Mouse (Mus musculus): ENCODE results near the gene Cinp.

Gene Cinp

DNA sequence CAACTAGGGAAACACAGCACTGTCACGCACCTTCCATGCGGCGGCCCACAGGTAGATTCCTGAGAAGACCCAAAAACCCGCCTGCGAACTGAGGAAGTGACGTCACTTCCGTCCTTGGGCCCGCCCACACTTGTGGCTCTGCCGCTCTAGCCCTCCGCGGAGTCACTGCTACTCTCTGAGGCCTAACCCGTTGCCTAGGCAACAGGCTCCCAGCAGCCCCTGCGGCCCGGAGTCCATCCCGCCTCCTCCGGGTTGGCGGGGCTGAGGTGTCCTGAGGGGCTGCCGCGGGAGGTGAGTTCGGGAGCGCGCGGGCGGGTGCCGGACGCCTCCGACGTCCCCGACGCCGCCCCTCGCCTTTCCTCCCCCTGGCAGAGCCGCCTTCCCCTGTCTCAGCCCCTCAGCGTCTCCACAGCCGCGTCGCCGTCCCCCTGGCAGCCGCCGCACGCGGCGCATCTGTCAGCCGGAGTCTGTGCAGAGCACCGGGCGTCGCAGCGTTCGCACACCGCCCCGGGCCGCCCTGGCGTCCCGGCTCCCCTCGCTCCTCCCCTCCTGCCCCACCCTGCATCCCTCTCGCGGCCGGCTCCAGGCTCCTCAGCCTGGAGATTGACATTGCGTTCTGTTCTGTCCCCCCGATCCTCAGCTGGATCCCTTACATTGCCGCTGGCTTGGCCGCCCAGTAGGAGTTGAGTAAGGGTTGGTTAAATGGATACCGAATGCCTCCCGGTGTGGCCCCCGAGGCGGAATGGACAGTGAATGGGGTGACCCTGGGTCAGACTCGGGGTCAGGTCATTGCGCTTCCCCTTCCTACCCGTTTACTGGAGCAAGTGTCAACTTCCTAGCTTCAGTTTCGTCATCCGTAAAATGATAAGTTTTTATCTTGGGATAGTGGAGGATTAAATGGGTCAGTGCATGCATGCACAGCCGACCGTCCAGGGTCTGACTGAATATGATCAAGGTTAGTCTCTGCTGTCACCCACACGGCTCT, at the start of gene Cinp, which contains the start of gene Tecpr2:
TSS of gene Cinp (minus strand) at position 110 of the 985 bp plus-strand sequence.
TSS of gene Tecpr2 (plus strand) at position 229 of the 985 bp plus-strand sequence.
- DNase-seq (ENCODE audit: low spot score): peak; percentile 99

DNA sequence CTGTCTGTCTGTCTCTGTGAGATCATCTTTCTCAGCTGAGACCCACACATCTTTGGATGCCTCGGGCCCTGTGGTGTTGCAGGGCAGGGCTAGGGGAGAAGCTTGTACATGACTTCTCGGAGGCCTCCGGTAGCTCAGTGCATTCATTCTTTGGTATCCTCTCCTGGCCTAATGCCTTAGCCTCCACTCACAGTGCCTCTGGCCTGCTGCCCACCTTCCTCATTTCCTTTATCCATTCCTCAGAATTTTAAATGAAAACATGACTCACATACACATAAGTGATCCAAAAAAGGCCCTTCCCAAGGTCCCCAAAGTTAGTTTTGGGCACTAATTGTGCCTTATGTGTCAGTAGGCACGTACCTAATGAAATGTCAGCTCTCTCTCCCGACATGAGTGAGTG, 48.6 kb upstream of the Cinp start:
- no peak for DNase-seq (ENCODE audit: low spot score)

GRCm38 (mm10) chr12:110935983-110936620, 47.2 kb upstream of the Cinp start:
- peak; percentile 91 for DNase-seq (ENCODE audit: low spot score)

GRCm38 (mm10) chr12:110932820-110933219, 43.9 kb upstream of the Cinp start:
- DNase-seq (ENCODE audit: low spot score): no peak

GRCm38 (mm10) chr12:110921572-110921971, 32.6 kb upstream of the Cinp start:
- DNase-seq (ENCODE audit: low spot score): no peak

DNA sequence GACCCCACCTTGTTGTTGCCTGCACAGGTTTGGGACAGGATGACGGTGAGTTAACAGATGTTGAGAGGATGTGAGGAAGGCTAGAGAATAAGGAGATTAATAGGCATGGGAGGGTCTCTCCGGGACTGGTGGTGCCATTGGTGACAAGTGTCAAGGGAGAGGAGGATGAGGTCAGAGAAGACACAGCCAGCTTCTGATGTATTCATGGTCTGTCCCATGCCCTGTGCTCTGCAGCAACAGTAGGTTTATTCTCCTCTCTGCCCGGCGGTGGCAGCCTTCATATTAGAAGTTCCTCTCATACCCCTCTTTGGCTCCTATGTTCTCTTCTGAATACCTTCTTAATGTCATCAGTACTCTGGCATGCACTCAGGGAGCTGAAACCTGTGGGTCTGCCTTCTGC, 31.3 kb upstream of the Cinp start:
- no peak for DNase-seq (ENCODE audit: low spot score)

- no peak for DNase-seq (ENCODE audit: low spot score)
These were observed 26.8 kb upstream of the Cinp start for GRCm38 (mm10) chr12:110915761-110916160.

DNA sequence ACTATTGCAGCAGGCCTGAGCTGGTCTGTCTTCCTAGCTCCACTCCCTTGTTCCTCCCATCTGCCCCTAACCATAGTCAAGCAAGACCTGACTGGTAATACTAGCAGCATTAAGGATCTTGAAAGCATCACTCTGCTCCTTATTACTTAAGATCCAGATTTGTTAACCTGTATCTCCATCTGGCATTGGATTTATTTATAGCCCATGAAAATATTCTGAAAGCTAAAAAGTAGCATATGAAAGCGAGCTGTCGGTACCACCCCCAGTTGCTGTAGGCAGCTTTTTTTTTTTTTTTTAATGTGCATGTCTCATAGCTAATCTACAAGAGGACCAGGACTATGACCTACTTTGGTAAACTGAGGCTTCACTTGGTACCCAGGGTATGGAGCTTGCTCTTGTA, 21.0 kb upstream of the Cinp start:
- DNase-seq (ENCODE audit: low spot score): no peak

- no peak for DNase-seq (ENCODE audit: low spot score)
These were observed 18.9 kb upstream of the Cinp start for GRCm38 (mm10) chr12:110907845-110908244.

DNA sequence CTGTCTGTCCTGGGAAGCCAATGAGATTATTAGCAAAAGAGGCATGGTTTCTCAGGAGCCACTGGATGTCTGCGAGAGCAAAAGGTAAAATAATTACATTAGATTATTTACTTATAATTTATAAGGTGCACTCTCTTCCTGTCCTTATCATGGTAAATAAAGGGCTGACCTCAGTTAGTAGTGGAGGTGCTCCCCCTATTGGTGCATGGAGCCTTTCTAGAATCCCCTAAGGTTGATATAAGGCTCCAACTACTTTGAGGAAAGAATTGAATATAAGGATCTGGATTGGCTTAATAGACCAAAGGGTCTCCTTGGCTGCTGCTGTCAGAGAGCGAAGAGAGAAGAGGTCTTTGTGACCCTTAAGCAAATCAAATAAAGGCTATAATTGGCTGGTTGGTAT, 14.6 kb upstream of the Cinp start:
- peak; percentile 20 for DNase-seq (ENCODE audit: low spot score)

DNA sequence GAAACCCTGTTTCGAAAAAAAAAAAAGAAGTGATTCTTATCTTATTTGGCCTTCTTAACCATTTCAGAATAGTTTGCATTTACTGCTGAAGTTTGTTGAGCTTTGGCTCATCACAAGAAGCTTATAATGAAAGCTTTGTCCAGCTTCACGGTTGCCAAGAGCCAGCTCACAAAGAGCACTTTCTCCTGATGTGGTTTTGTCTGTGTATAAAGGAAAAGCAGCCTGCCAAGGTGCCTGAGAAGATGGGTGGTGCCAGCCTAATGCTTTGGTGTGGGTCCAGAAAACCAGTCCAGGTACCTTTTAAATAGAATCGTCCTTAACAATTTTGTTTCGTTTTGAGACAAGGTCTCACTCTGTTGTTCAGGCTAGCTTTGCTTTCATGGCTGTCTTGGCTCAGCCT, 13.2 kb upstream of the Cinp start:
- no peak for DNase-seq (ENCODE audit: low spot score)

GRCm38 (mm10) chr12:110891887-110892286, 2.9 kb upstream of the Cinp start:
- DNase-seq (ENCODE audit: low spot score): no peak

DNA sequence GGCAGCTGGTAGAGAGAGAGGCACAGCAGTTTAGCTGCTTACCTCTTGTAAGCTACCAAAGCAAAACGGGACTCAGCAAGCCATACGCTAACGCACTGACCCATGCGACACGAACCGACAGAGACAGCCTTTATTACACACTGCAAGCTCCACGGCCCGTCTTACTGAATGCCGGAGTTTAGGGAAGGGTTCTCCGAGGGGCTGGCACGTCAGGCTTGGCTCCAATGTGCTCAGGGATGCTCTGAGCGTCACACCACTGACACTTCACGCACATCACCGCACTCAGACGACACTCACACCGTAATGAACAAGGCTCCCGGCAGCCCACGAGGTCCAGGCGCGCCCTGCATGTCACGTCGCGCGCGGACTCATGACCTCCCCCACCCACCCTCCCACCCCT, 339 bp downstream of the Cinp start:
- peak; percentile 35 for DNase-seq (ENCODE audit: low spot score)

DNA sequence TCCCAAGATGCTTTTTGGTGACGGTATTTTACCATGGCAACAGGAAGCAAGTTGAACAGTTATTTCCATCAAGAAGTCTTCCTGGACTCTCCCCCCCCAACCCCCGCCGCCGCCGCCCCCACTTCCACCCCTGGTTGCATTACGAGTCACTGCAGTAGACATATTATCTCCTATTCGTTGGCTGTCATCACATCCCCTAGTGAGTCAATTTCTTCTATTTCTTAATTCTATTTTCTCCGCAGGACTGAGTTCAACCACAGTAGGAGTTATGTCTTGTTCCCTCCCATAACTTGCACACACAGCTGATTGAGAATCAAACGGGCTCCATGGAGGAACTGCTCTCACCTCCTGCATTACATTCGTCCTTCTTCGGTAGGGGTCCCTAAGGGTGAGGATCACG, 839 bp downstream of the Cinp start:
- DNase-seq (ENCODE audit: low spot score): no peak

DNA sequence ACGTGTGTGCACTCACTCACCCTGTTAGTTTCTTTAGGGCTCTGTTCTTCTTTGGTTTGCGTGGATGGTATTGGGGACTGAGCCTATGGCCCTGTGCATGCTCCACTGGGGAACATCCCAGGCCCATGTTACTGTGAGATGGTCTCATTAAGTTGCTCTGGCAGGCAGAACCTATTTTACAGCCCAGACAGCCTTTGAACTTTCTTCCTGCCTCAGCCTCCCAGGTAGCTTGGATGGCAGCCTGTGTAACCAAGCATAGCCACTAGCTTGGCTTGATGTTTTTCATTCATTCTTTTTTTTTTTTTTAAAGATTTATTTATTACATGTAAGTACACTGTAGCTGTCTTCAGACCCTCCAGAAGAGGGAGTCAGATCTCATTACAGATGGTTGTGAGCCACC, 3.7 kb downstream of the Cinp start:
- no peak for DNase-seq (ENCODE audit: low spot score)

DNA sequence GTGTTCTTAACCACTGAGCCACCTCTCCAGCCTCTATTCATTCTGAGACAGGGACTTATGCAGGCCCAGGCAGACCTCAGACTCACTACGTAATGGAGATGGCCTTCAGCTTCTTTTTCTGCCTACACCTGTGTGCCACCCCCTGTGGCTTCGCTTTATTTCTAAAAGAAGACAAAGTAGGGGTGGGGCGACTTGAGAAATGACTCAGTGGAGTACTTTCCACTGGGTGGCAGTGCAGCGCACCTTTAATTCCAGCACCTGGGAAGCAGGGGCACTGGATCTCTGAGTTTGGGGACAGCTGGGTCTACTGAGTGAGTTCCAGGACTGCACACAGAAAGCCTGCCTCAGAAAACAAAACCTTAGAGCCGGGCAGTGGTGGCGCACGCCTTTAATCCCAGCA, 6.7 kb downstream of the Cinp start:
- DNase-seq (ENCODE audit: low spot score): no peak

DNA sequence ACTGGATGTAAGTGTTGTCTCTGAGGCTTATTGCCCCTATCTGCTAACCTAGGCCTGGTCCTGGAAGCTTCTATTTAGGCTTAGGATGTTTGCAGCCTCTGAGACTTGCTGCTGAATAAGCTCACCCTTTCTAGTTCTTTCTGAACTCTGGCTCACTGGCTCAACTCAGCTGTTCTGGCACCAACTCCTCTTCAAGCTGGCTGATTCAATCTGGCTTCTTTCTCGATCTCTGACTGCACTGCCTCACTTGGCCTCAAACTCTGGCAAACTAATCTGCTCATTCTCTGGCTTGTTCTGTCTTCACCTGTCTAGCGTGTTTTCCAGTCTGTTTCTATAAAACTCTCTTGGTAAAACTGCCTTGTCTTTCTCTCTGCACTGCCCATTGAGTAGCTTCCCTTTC, 13.6 kb downstream of the Cinp start:
- DNase-seq (ENCODE audit: low spot score): no peak

GRCm38 (mm10) chr12:110871247-110871646, 17.7 kb downstream of the Cinp start:
- DNase-seq (ENCODE audit: low spot score): no peak

- DNase-seq (ENCODE audit: low spot score): no peak
These were observed 18.8 kb downstream of the Cinp start for GRCm38 (mm10) chr12:110870107-110870506.

DNA sequence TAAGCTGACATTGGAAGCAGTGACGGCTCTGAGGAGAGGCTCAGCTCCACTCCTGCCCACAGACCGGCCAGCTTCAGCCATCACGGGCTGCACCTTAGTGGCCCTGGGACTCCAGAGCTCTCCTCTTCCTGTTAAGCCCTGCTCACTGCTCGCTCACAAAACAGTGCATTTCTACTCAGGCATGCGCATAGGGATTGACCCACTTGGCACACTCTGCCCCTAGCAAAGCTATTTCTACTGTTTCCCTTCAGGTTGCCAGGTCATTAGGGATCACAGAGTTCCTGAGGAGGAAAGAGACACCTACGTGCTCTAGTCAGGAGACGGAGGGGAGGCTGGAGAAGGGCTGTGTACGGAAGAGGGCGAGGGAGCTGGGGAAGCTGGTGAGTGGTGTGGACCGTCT, 23.0 kb downstream of the Cinp start:
- peak; percentile 16 for DNase-seq (ENCODE audit: low spot score)

DNA sequence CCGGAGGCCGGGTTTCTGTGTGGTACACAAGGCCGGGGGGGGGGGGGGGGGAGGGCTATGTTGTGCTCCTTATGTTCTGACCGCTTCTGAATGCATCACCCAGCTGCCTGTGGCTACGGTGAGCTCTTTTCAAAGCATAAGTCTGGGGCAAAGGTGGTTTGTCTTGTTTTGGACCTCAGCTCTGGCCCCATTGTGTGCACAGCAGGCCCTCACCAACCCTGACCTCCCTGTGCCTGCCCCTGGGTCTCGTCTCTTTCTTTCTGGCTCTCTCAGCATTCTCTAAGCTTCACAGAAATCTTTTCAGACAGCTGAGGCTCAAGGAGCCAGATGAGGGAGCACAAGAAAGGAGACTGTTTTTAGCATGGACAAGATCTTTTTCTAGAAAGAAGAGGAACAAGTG, 23.4 kb downstream of the Cinp start:
- peak; percentile 13 for DNase-seq (ENCODE audit: low spot score)

DNA sequence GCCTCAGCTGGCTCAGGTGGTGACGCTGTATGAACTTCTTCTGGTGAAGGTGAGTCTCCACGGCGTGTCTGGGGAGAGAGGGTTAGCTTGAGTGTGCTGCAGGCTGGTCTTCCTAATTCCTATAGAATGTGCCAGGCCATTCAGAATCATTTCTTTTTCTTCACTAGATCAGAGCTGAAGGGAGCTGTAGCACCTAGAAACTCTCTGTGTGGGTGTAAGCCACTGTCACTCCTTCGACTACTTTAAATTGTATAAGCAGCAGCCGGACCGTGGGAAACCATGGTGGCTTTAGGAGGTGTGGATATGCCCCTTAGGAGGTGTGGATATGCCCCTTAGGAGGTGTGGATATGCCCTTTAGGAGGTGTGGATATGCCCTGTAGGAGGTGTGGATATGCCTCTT, 24.9 kb downstream of the Cinp start:
- no peak for DNase-seq (ENCODE audit: low spot score)

GRCm38 (mm10) chr12:110861256-110861655, 27.7 kb downstream of the Cinp start:
- no peak for DNase-seq (ENCODE audit: low spot score)
